Mouse (Mus musculus) forebrain, embryonic 14.5 days (tissue): Measurements from ENCODE around the gene Pgls. TPM values are rescaled to one million over a fixed set of nuclear protein-coding genes. Genes with fewer than 3 reads are reported as not detected.

Experiments
- ATAC-seq: fragments of 200-750 bp; cut with Nextera tagmentation; 2 replicates; pipeline ENCODE4 v1.8.0; 2017; ENCODE audit warnings: mild to moderate bottlenecking, moderate library complexity
- DNase-seq: peaks from one replicate; pipeline ENCODE4 v3.0.0-alpha.2; 2015; ENCODE audit warnings: low spot score
- H3K27ac ChIP-seq: fragments of 300-500 bp; sonication (generic); 2 replicates; pipeline ENCODE4 v1.5.1; 2014; ENCODE audit warnings: low read depth, mild to moderate bottlenecking, control low read depth, low read length, moderate library complexity
- H3K27me3 ChIP-seq: fragments of 300-500 bp; sonication (generic); replicated peaks from 2 replicates; pipeline ENCODE4 v1.6.1; 2014; ENCODE audit warnings: low read length, control low read depth, mixed read lengths; ENCODE audit not compliant: control insufficient read depth, insufficient read depth
- H3K36me3 ChIP-seq: fragments of 300-500 bp; sonication (generic); 2 replicates; pipeline ENCODE4 v1.6.1; 2014; ENCODE audit warnings: low read length, control low read depth; ENCODE audit not compliant: control insufficient read depth, insufficient read depth
- H3K4me1 ChIP-seq: fragments of 300-500 bp; sonication (generic); 2 replicates; pipeline ENCODE4 v1.6.1; 2014; ENCODE audit warnings: antibody characterized with exemption, low read length, control low read depth; ENCODE audit not compliant: control insufficient read depth, insufficient read depth
- H3K4me2 ChIP-seq: fragments of 300-500 bp; sonication (generic); 2 replicates; pipeline ENCODE4 v1.6.1; 2014; ENCODE audit warnings: mild to moderate bottlenecking, control low read depth, low read length
- H3K4me3 ChIP-seq: fragments of 300-500 bp; sonication (generic); 2 replicates; pipeline ENCODE4 v1.5.1; 2014; ENCODE audit warnings: low read depth, low read length, control low read depth
- H3K9ac ChIP-seq: fragments of 300-500 bp; sonication (generic); 2 replicates; pipeline ENCODE4 v1.6.1; 2014; ENCODE audit warnings: mild to moderate bottlenecking, low read length, control low read depth, moderate library complexity
- H3K9me3 ChIP-seq: fragments of 300-500 bp; sonication (generic); replicated peaks from 2 replicates; pipeline ENCODE4 v1.6.1; 2016; ENCODE audit warnings: low read length, control low read depth, mixed read lengths; ENCODE audit not compliant: control insufficient read depth
- WGBS: fragments of 180-500 bp; shearing (Covaris S2); extraction: QIAGEN DNeasy Blood & Tissue Kit; methylation state at CpG from one replicate; pipeline ENCODE4 v1.1.7; 2014; 5-methylcytosine and 5-hydroxymethylcytosine counted together
- polyA plus RNA-seq: library from polyadenylated mRNA; unstranded; fragments of >200 nt; fragmentation: Nextera tagmentation; extraction: Ambion mirVana; gene quantifications from 2 replicates; pipeline ENCODE4 v1.2.1, GENCODE M21; 2014

Pgls gene
- polyA plus RNA-seq, 1 experiment from 2014 or later: 279 TPM

DNA sequence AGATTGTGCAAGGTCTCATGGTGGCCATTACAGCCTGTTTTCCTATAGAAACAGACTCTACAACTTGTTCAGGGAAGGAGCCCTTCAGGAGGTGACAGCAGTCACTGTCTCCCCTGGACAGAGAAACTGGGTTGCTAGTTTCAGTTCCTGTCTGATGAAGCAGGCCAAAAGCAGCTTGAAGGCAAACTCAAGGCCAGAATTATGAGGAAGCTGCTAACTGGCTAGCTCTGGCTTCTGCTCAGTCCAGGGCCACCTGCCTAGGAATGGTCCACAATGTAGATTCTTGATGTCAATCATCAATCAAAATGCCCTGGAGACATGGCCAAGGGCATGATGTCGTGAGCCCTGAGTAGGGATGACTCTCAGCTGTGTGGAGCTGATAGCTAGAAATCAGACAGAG lies 33.1 kb downstream of the Pgls start:
- peaks cover 54% of the 10 kb centered on the region for H3K36me3 ChIP-seq
- no peak overlapping the region for H3K27ac ChIP-seq
- H3K4me2 ChIP-seq: no peak overlapping the region
- DNase-seq (no peak), ATAC-seq (no peak)
- no peak overlapping the region for H3K4me3 ChIP-seq
- peaks cover 2% of the 10 kb centered on the region for H3K27me3 ChIP-seq
- H3K9me3 ChIP-seq: no peaks in the 10 kb centered on the region
- H3K9ac ChIP-seq: no peak overlapping the region
- 75% methylated on average over 1 of the region's 1 CpGs for WGBS
- peaks cover 13% of the 10 kb centered on the region for H3K4me1 ChIP-seq

DNA sequence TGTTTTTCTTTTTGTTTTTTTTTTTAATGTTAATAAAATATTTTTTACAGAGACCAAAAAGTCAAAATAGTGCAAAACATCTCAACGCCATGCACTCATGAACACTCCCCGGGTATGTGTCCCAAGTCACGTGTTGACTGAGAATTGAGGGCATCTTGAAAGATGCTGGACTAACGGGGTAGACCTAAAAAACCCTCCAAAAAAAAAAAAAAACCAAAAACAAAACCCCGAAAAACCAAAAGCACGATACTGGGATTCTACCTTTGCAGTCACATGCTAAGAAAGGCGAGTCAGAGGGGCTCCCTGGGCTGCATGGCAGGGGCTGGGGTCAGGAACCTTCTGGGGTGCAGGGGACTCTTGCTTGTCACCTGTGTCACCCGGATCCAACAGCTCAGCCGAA lies 34.8 kb downstream of the Pgls start:
- H3K4me2 ChIP-seq: no peak overlapping the region
- peaks cover 13% of the 10 kb centered on the region for H3K4me1 ChIP-seq
- DNase-seq (no peak), ATAC-seq (no peak)
- no peak overlapping the region for H3K4me3 ChIP-seq
- no peak overlapping the region for H3K27ac ChIP-seq
- 76% methylated on average over 9 of the region's 9 CpGs for WGBS
- H3K9me3 ChIP-seq: no peaks in the 10 kb centered on the region
- H3K9ac ChIP-seq: no peak overlapping the region
- H3K27me3 ChIP-seq: peaks cover 6% of the 10 kb centered on the region
- peaks cover 40% of the 10 kb centered on the region for H3K36me3 ChIP-seq

DNA sequence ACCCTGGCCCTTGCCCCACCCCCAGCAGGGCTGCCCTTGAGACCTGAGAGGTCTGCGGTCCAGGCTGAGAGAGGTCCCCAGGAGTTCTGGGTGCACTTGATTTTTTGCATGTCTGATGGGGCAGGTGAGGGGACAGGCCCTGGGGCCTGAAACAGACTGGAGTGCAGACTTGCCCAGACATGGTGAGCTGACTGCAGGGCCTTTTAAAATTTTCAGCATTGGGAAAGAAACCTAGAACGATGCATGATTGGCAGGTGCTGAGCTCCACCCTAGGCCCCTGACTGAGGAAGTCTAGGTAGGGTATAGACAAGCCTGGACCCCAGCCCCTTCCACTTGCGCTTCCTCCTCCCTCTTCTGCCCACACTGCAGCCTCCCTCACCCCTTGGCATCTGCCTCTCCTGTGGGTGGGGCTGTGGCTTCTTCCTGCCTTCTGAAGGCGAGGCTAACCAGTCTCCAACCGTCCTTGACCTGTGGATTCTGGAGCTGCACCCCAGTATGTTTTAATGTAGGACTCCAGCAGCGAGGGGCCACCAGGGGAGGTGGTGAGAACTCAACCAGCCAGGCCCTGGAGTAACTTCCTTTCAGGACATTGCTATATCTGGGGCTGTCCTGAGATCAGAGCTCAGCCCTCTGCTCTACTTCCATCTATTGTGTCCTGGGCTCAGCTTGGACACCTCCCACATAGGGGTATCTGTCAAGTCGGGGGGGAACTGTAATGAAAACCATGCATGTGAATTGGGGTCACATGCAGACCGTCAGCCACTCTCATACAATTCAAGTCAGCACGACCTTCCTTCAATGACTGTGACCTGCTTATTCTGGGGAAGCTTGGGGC lies 35.5 kb downstream of the Pgls start:
- Histone ChIP-seq H3K36me3 (peaks cover 32% of the 10 kb centered on the region), H3K4me2 (no peak overlapping the region), H3K9me3 (no peaks in the 10 kb centered on the region), H3K27ac (no peak overlapping the region), H3K4me3 (no peak overlapping the region), H3K4me1 (peaks cover 13% of the 10 kb centered on the region), H3K9ac (no peak overlapping the region), H3K27me3 (peaks cover 6% of the 10 kb centered on the region)
- DNase-seq: no peak
- 52% methylated on average over 9 of the region's 9 CpGs for WGBS
- ATAC-seq: no peak

DNA sequence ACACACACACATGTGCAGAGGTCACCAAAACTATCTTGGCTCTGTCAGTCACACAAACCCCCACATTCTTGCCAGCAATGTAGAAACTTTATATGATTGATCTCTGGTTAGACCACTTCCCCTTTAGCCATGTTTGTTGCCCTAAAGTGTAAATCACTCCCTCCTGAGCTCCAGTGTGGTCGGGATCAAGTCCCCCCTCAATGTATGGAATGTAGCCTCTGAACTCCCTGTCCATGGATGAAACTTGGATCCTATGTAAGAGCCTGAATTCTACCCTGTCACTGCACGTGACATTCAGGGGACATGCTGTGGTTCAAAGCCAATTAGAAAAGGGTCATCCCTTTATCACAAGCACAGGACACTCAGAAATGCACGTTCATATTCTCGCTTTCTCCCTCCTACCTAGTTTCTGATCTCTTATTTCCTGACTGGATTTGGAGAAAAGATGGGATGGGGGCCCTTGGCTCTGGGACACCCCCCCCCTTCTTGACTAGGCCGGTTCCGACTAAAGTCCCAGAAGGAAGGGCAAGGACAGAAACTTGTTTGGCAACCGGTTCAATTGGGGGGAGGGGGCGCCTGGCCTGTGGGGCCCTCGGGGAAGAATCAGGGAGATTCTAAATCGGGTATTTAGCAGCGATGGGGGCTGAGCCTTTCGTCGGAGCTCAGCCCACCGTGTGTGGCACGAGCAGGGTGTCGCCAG lies 36.6 kb downstream of the Pgls start:
- H3K4me2 ChIP-seq: peak overlapping the region; percentile 93
- peaks cover 25% of the 10 kb centered on the region for H3K36me3 ChIP-seq

GRCm38 (mm10) chr8:71629096-71629697 lies 37.2 kb downstream of the Pgls start:
- DNase-seq (peak; percentile 93), ATAC-seq (peak; percentile 87)
- H3K4me3 ChIP-seq: peak overlapping the region; percentile 43
- peaks cover 6% of the 10 kb centered on the region for H3K27me3 ChIP-seq
- no peaks in the 10 kb centered on the region; the same call in 1 of the 2 replicates for H3K9me3 ChIP-seq
- peak overlapping the region; percentile 68 for H3K9ac ChIP-seq
- H3K4me2 ChIP-seq: peak overlapping the region; percentile 93
- WGBS: under 1% methylated on average over 50 of the region's 55 CpGs
- H3K27ac ChIP-seq: peak overlapping the region; percentile 46; the same call in 1 of the 2 replicates
- peaks cover 13% of the 10 kb centered on the region for H3K4me1 ChIP-seq
- H3K36me3 ChIP-seq: peaks cover 21% of the 10 kb centered on the region

More for the DNA sequence above, 36.6 kb downstream of the Pgls start:
- Histone ChIP-seq H3K4me1 (peaks cover 13% of the 10 kb centered on the region), H3K9ac (peak overlapping the region; percentile 68), H3K4me3 (peak overlapping the region; percentile 43), H3K9me3 (no peaks in the 10 kb centered on the region; the same call in 1 of the 2 replicates), H3K27ac (peak overlapping the region; percentile 46; the same call in 1 of the 2 replicates), H3K27me3 (peaks cover 6% of the 10 kb centered on the region)
- DNase-seq (no peak), ATAC-seq (no peak)
- WGBS: 9% methylated on average over 16 of the region's 16 CpGs

- Histone ChIP-seq H3K36me3 (peaks cover 15% of the 10 kb centered on the region), H3K4me1 (peaks cover 13% of the 10 kb centered on the region), H3K4me3 (peak overlapping the region; percentile 43), H3K9me3 (no peaks in the 10 kb centered on the region; the same call in 1 of the 2 replicates), H3K27me3 (peaks cover 6% of the 10 kb centered on the region), H3K27ac (0 out of 2 replicates have a peak overlapping the region, but pooled peaks have one; percentile 46), H3K9ac (peak overlapping the region; percentile 68), H3K4me2 (peak overlapping the region; percentile 93)
- WGBS: 4% methylated on average over 25 of the region's 25 CpGs
- DNase-seq (peak; percentile 66), ATAC-seq (peak; percentile 36)
Observed at GRCm38 (mm10) chr8:71629781-71630212, 37.8 kb downstream of the Pgls start.

GRCm38 (mm10) chr8:71630761-71631160 lies 38.8 kb downstream of the Pgls start:
- H3K9ac ChIP-seq: no peak overlapping the region
- H3K9me3 ChIP-seq: no peaks in the 10 kb centered on the region; the same call in 1 of the 2 replicates
- WGBS: 95% methylated on average over 6 of the region's 6 CpGs
- no peak for ATAC-seq
- peaks cover 13% of the 10 kb centered on the region for H3K4me1 ChIP-seq
- peaks cover 6% of the 10 kb centered on the region for H3K27me3 ChIP-seq
- H3K4me3 ChIP-seq: no peak overlapping the region
- DNase-seq: no peak
- peaks cover 6% of the 10 kb centered on the region for H3K36me3 ChIP-seq
- no peak overlapping the region for H3K4me2 ChIP-seq
- no peak overlapping the region for H3K27ac ChIP-seq

DNA sequence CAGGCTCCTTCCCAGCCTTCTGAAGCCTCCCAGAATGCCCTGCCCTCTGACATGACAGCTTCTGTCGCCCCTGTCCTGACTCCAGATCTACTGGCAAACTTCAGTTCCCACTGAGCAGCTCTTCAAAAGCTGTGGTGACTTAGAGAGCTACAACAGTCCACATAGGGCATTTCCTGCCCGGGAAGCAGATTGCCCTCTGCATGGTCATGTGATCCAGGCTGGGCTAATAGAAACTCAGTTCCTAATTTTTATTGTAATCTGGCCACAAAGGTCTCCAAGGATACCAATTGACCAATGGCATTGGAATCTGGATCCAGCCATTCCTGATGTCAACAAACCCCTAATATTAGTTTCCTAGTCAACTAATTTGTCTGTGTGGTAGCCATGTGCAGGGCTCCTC lies 39.9 kb downstream of the Pgls start:
- Histone ChIP-seq H3K36me3 (peaks cover 3% of the 10 kb centered on the region; the same call in 1 of the 2 replicates), H3K27ac (no peak overlapping the region), H3K27me3 (peaks cover 10% of the 10 kb centered on the region), H3K9me3 (no peaks in the 10 kb centered on the region; the same call in 1 of the 2 replicates), H3K9ac (no peak overlapping the region), H3K4me3 (no peak overlapping the region), H3K4me1 (peaks cover 13% of the 10 kb centered on the region), H3K4me2 (no peak overlapping the region)
- WGBS: 72% methylated on average over 2 of the region's 2 CpGs
- DNase-seq (no peak), ATAC-seq (no peak)
